Mouse (Mus musculus) CH12.LX (cell line): ENCODE measurements around the gene Vpreb1. TPM values are rescaled to one million over a fixed set of nuclear protein-coding genes. Genes with fewer than 3 reads are reported as not detected.
A peak's percentile ranks its signal among the peaks of the same experiment; 100 is the strongest.

Source experiments
- DNase-seq: peaks from one replicate; pipeline ENCODE4 v3.0.0-alpha.2; 2013; ENCODE audit errors: extremely low read depth
- H3K27ac ChIP-seq: 2 replicates; pipeline ENCODE4 v1.5.1; 2012; ENCODE audit warnings: low read depth, mild to moderate bottlenecking, control low read depth, moderate library complexity; ENCODE audit not compliant: insufficient read depth
- H3K27me3 ChIP-seq: replicated peaks from 2 replicates; pipeline ENCODE3; 2012; ENCODE audit warnings: inconsistent platforms
- H3K36me3 ChIP-seq, 2 experiments: replicated peaks in 1 of 2; 2 replicates each; pipeline versions ENCODE3 to v1.6.1; 2012; ENCODE audit warnings: inconsistent platforms in 1 of 2, low read length in 1 of 2, mild to moderate bottlenecking in 1 of 2, mixed read lengths in 1 of 2, moderate library complexity in 1 of 2; ENCODE audit not compliant: control insufficient read depth in 1 of 2, insufficient read depth in 1 of 2
- H3K4me1 ChIP-seq, 2 experiments: 2 replicates each; pipeline ENCODE4 v1.6.1; 2012; ENCODE audit warnings: inconsistent platforms in 1 of 2, moderate library complexity in 1 of 2; ENCODE audit not compliant: insufficient read depth in 2 of 2, control insufficient read depth in 1 of 2
- H3K4me2 ChIP-seq: 2 replicates; pipeline ENCODE4 v1.6.1; 2012; ENCODE audit warnings: low read depth, mild to moderate bottlenecking, control low read depth; ENCODE audit not compliant: poor library complexity, insufficient read depth, severe bottlenecking
- H3K4me3 ChIP-seq, 3 experiments: fragments of 150-350 bp in 1 of 3; sonication (generic) in 1 of 3; replicated peaks in 1 of 3; 2 replicates each; pipeline versions ENCODE3 to v1.5.1; 2011 to 2012; ENCODE audit warnings: low read depth in 2 of 3, low read length in 2 of 3, mild to moderate bottlenecking in 2 of 3, moderate library complexity in 2 of 3, control low read depth in 1 of 3, improper control_type of control experiment in 1 of 3, inconsistent platforms in 1 of 3, mixed read lengths in 1 of 3; ENCODE audit not compliant: poor library complexity in 1 of 3
- H3K79me2 ChIP-seq: replicated peaks from 2 replicates; pipeline ENCODE4 v1.6.1; 2012; ENCODE audit warnings: mild to moderate bottlenecking, moderate library complexity; ENCODE audit not compliant: control insufficient read depth, poor library complexity, insufficient read depth, severe bottlenecking; ENCODE audit errors: extremely low read depth
- H3K9ac ChIP-seq: 2 replicates; pipeline ENCODE4 v1.6.1; 2012; ENCODE audit warnings: low read depth, mild to moderate bottlenecking, control low read depth, moderate library complexity; ENCODE audit not compliant: insufficient read depth
- H3K9me3 ChIP-seq: replicated peaks from 2 replicates; pipeline ENCODE3; 2012; ENCODE audit warnings: low read length, inconsistent platforms, mixed read lengths
- BHLHE40 ChIP-seq: IDR thresholded peaks from 2 replicates; pipeline ENCODE4 v1.6.1; 2011; ENCODE audit warnings: mild to moderate bottlenecking, low read depth, low read length, improper control_type of control experiment
- CTCF ChIP-seq, 2 experiments: IDR thresholded peaks in 1 of 2; conservative IDR thresholded peaks in 1 of 2; 2 replicates each; pipeline ENCODE4 v1.5.1; 2011 to 2012; ENCODE audit warnings: low read depth in 2 of 2, low read length in 2 of 2, improper control_type of control experiment in 1 of 2, inconsistent platforms in 1 of 2, mild to moderate bottlenecking in 1 of 2, moderate library complexity in 1 of 2
- ELF1 ChIP-seq: IDR thresholded peaks from 2 replicates; pipeline ENCODE4 v1.6.1; 2014; ENCODE audit warnings: low read depth, mild to moderate bottlenecking, inconsistent platforms, low read length, improper control_type of control experiment
- EP300 ChIP-seq: IDR thresholded peaks from 2 replicates; pipeline ENCODE4 v1.6.1; 2011; ENCODE audit warnings: low read length, improper control_type of control experiment
- ETS1 ChIP-seq: conservative IDR thresholded peaks from 2 replicates; pipeline ENCODE4 v1.6.1; 2012; ENCODE audit warnings: low read depth, mild to moderate bottlenecking, inconsistent platforms, low read length, improper control_type of control experiment, moderate library complexity
- GABPA ChIP-seq: IDR thresholded peaks from 2 replicates; pipeline ENCODE4 v1.6.1; 2012; ENCODE audit warnings: low read depth, low read length, improper control_type of control experiment, inconsistent platforms; ENCODE audit not compliant: insufficient replicate concordance
- HCFC1 ChIP-seq: IDR thresholded peaks from 2 replicates; pipeline ENCODE4 v1.6.1; 2012; ENCODE audit warnings: low read depth, mild to moderate bottlenecking, inconsistent platforms, low read length, improper control_type of control experiment
- IRF4 ChIP-seq: IDR thresholded peaks from 2 replicates; pipeline ENCODE4 v1.6.1; 2014; ENCODE audit warnings: low read depth, mild to moderate bottlenecking, inconsistent platforms, low read length, improper control_type of control experiment
- JUND ChIP-seq: conservative IDR thresholded peaks from 2 replicates; pipeline ENCODE4 v1.6.1; 2011; ENCODE audit warnings: low read depth, low read length, improper control_type of control experiment
- KAT2A ChIP-seq: IDR thresholded peaks from 2 replicates; pipeline ENCODE4 v1.6.1; 2012; ENCODE audit warnings: low read length, improper control_type of control experiment, inconsistent platforms; ENCODE audit not compliant: insufficient replicate concordance
- MAFK ChIP-seq: IDR thresholded peaks from 2 replicates; pipeline ENCODE4 v1.6.1; 2011; ENCODE audit warnings: low read length, improper control_type of control experiment; ENCODE audit not compliant: insufficient replicate concordance
- MAX ChIP-seq: IDR thresholded peaks from 2 replicates; pipeline ENCODE4 v1.6.1; 2011; ENCODE audit warnings: low read length, improper control_type of control experiment
- MAZ ChIP-seq: IDR thresholded peaks from 2 replicates; pipeline ENCODE4 v1.6.1; 2012; ENCODE audit warnings: low read depth, mild to moderate bottlenecking, inconsistent platforms, low read length, improper control_type of control experiment, moderate library complexity
- MXI1 ChIP-seq: IDR thresholded peaks from 2 replicates; pipeline ENCODE4 v1.6.1; 2011; ENCODE audit warnings: mild to moderate bottlenecking, low read depth, low read length, improper control_type of control experiment
- MYC ChIP-seq: IDR thresholded peaks from 2 replicates; pipeline ENCODE4 v1.6.1; 2011; ENCODE audit warnings: low read depth, mild to moderate bottlenecking, improper control_type of control experiment, low read length
- NELFE ChIP-seq: IDR thresholded peaks from 2 replicates; pipeline ENCODE4 v1.6.1; 2011; ENCODE audit warnings: low read depth, low read length, improper control_type of control experiment
- NRF1 ChIP-seq: IDR thresholded peaks from 2 replicates; pipeline ENCODE4 v1.6.1; 2014; ENCODE audit warnings: low read depth, mild to moderate bottlenecking, inconsistent platforms, low read length, improper control_type of control experiment, moderate library complexity
- POLR2A ChIP-seq: IDR thresholded peaks from 2 replicates; pipeline ENCODE4 v1.6.1; 2011; ENCODE audit warnings: low read depth, mild to moderate bottlenecking, improper control_type of control experiment, low read length
- POLR2AphosphoS2 ChIP-seq: IDR thresholded peaks from 2 replicates; pipeline ENCODE4 v1.6.1; 2011; ENCODE audit warnings: low read depth, low read length, improper control_type of control experiment
- RAD21 ChIP-seq: IDR thresholded peaks from 2 replicates; pipeline ENCODE4 v1.6.1; 2011; ENCODE audit warnings: low read depth, mild to moderate bottlenecking, low read length, improper control_type of control experiment, moderate library complexity
- RCOR1 ChIP-seq: conservative IDR thresholded peaks from 2 replicates; pipeline ENCODE4 v1.6.1; 2012; ENCODE audit warnings: low read depth, mild to moderate bottlenecking, inconsistent platforms, low read length, improper control_type of control experiment
- SIN3A ChIP-seq: IDR thresholded peaks from 2 replicates; pipeline ENCODE4 v1.6.1; 2012; ENCODE audit warnings: low read length, improper control_type of control experiment, inconsistent platforms
- SMC3 ChIP-seq: IDR thresholded peaks from 2 replicates; pipeline ENCODE4 v1.6.1; 2011; ENCODE audit warnings: low read depth, low read length, improper control_type of control experiment
- TBP ChIP-seq: conservative IDR thresholded peaks from 2 replicates; pipeline ENCODE4 v1.6.1; 2011; ENCODE audit warnings: low read depth, low read length, improper control_type of control experiment
- TCF12 ChIP-seq: IDR thresholded peaks from 2 replicates; pipeline ENCODE4 v1.6.1; 2014; ENCODE audit warnings: low read depth, mild to moderate bottlenecking, inconsistent platforms, low read length, improper control_type of control experiment
- USF2 ChIP-seq: conservative IDR thresholded peaks from 2 replicates; pipeline ENCODE4 v1.6.1; 2011; ENCODE audit warnings: low read depth, low read length, improper control_type of control experiment
- ZC3H11A ChIP-seq: IDR thresholded peaks from 2 replicates; pipeline ENCODE4 v1.6.1; 2012; ENCODE audit warnings: low read depth, mild to moderate bottlenecking, inconsistent platforms, low read length, improper control_type of control experiment
- ZNF384 ChIP-seq: IDR thresholded peaks from 2 replicates; pipeline ENCODE4 v1.6.1; 2012; ENCODE audit warnings: low read depth, low read length, improper control_type of control experiment, inconsistent platforms
- dilution Hi-C: fragments of 300-500 bp; cut with MboI; formaldehyde crosslinking; loops from 2 replicates; pipeline ENCODE4 v1.14.3; 2020; ENCODE audit warnings: low sequenced_read_pairs; ENCODE audit not compliant: extremely low pct_unique_long_range_greater_than_20kb, extremely low pct_ligation_motif_present
- in situ Hi-C: fragments of 300-500 bp; cut with MboI; formaldehyde crosslinking; loops from 3 replicates; pipeline ENCODE4 v1.14.3; 2019; ENCODE audit warnings: low sequenced_read_pairs, low pct_ligation_motif_present, low pct_unique_long_range_greater_than_20kb, mixed read lengths
- polyA plus RNA-seq: library from polyadenylated mRNA; unstranded; fragments of >175 nt; gene quantifications from 2 replicates; pipeline ENCODE4 v1.2.1, GENCODE M21; 2012; ENCODE audit warnings: low read depth; ENCODE audit not compliant: insufficient read length
- total RNA-seq, 2 experiments: library from RNA; depleted of rRNA; stranded (reverse); fragments of 300-350 nt in 1 of 2; fragments of >200 nt in 1 of 2; gene quantifications; 2 replicates each; pipeline ENCODE4 v1.2.3; 2012 to 2014

Vpreb1 gene
- total and polyA plus RNA-seq, 3 experiments = 0.64 to 1.0 TPM; not detected in 1

DNA sequence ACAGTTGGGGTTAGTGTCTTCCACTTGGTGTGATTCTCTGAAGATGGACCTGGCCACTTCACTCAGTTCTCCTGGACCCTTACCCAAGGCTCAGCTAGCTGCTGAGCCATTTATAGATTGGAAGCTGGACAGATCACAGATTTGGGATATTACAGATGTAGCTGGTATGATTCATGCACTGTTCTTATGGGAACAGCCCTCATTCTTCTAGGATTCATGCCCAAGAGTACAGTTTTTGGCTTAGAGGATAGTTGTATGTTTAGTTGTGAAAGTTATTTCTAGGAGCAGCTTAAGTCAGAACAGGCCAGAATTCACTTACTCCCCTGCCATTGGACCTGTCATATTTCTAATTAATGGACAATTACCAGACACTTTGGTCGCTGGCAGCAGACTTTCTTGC, 42.8 kb upstream of the Vpreb1 start:
- TF ChIP-seq RAD21 (no peak), MAFK (no peak), ZNF384 (no peak), JUND (no peak), POLR2AphosphoS2 (no peak), RCOR1 (no peak), MAX (no peak), ZC3H11A (no peak), USF2 (no peak), ELF1 (no peak), EP300 (no peak), TBP (no peak), POLR2A (no peak), MAZ (no peak), BHLHE40 (no peak), ETS1 (no peak)
- H3K4me1 ChIP-seq = peaks cover 0 to 11% of the 10 kb centered on the region in 2 experiments; a peak in 1 of 4 replicates
- no peaks in the 10 kb centered on the region for H3K79me2 ChIP-seq
- H3K4me3 ChIP-seq = no peak overlapping the region
- no peak overlapping the region for H3K27ac ChIP-seq
- H3K9me3 ChIP-seq = no peaks in the 10 kb centered on the region
- peaks cover 77 to 100% of the 10 kb centered on the region in 2 experiments for H3K36me3 ChIP-seq
- no peak for DNase-seq
- in situ Hi-C loops (no loop called here), dilution Hi-C loops (no loop called here)
- H3K9ac ChIP-seq = no peak overlapping the region
- no peak overlapping the region for H3K4me2 ChIP-seq
- no peaks in the 10 kb centered on the region for H3K27me3 ChIP-seq

- H3K36me3 ChIP-seq = peaks cover 64 to 98% of the 10 kb centered on the region in 2 experiments
- H3K4me2 ChIP-seq = no peak overlapping the region
- in situ Hi-C loops = no loop called here
- H3K4me1 ChIP-seq = peaks cover 3 to 24% of the 10 kb centered on the region in 2 experiments; a peak in 2 of 4 replicates
- H3K27ac ChIP-seq = no peak overlapping the region
- peak; percentile 42 for TF ChIP-seq ZC3H11A
- no peak for TF ChIP-seq MYC
- TF ChIP-seq KAT2A = no peak
- TF ChIP-seq GABPA = no peak
- peak; percentile 98 for TF ChIP-seq RAD21
- TF ChIP-seq SIN3A = peak; percentile 43; the same call in 1 of the 2 replicates
- 0 out of 2 replicates have a peak, but pooled peaks have one; percentile 12 for TF ChIP-seq TCF12
- TF ChIP-seq SMC3 = peak; percentile 94
- TF ChIP-seq MAZ = 0 out of 2 replicates have a peak, but pooled peaks have one; percentile 36
- TF ChIP-seq BHLHE40 = 0 out of 2 replicates have a peak, but pooled peaks have one; percentile 11
- peak; percentile 64; the same call in 1 of the 2 replicates for TF ChIP-seq NELFE
- TF ChIP-seq NRF1 = peak; percentile 50; the same call in 1 of the 2 replicates
- TF ChIP-seq POLR2A = no peak
- peak; percentile 58 for TF ChIP-seq IRF4
- TF ChIP-seq MXI1 = peak; percentile 47; the same call in 1 of the 2 replicates
- TF ChIP-seq ETS1 = no peak
- 0 out of 2 replicates have a peak, but pooled peaks have one; percentile 23 for TF ChIP-seq HCFC1
- peak; percentile 46; the same call in 1 of the 2 replicates for TF ChIP-seq MAX
- TF ChIP-seq EP300 = no peak
- peak; percentile 98 for TF ChIP-seq CTCF (conservative IDR thresholded peaks at IDR 0.05 in 1 of 2, IDR thresholded peaks at IDR 0.05 in 1 of 2; ENCODE audit: low read depth in 2 of 2, low read length in 2 of 2)
- TF ChIP-seq, all 38 proteins: peak for 14
- H3K9ac ChIP-seq = no peak overlapping the region
- dilution Hi-C loops = no loop called here
- no peak overlapping the region for H3K4me3 ChIP-seq
- H3K9me3 ChIP-seq = no peaks in the 10 kb centered on the region
- no peaks in the 10 kb centered on the region for H3K79me2 ChIP-seq
- no peaks in the 10 kb centered on the region for H3K27me3 ChIP-seq
- peak; percentile 80 for DNase-seq
Observed at GRCm38 (mm10) chr16:16911641-16912597, 41.3 kb upstream of the Vpreb1 start.
